Mouse (Mus musculus): ENCODE measurements around the gene Ccdc51. TPM values are rescaled to one million over a fixed set of nuclear protein-coding genes. Genes with fewer than 3 reads are reported as not detected.
"Not testable (repeated sequence)": the region's sequence is repeated elsewhere in the genome, so short reads cannot be mapped to it uniquely, and the experiment has no call there.

The Ccdc51 gene
- polyA plus RNA-seq, 1 experiment from 2014 or later, result 14.1 TPM

GRCm38 (mm10) chr9:109127076-109127475 is 44.8 kb downstream of the Ccdc51 start:
- WGBS, result 85% methylated on average over 4 of the region's 4 CpGs
- no peak for ATAC-seq (ENCODE audit: insufficient number of reproducible peaks, insufficient read depth, low FRiP score, low TSS enrichment, low read depth)
- Histone ChIP-seq H3K4me1 (no peaks in the 10 kb centered on the region; the same call in 1 of the 2 replicates), H3K4me2 (no peak overlapping the region), H3K27ac (no peak overlapping the region), H3K36me3 (no peaks in the 10 kb centered on the region), H3K9me3 (no peaks in the 10 kb centered on the region), H3K4me3 (no peak overlapping the region), H3K27me3 (no peaks in the 10 kb centered on the region), H3K9ac (no peak overlapping the region)

- WGBS, result 51% methylated on average over 3 of the region's 3 CpGs
- ATAC-seq (ENCODE audit: insufficient number of reproducible peaks, insufficient read depth, low FRiP score, low TSS enrichment, low read depth), result no peak
- Histone ChIP-seq H3K4me3 (no peak overlapping the region), H3K9ac (no peak overlapping the region), H3K36me3 (no peaks in the 10 kb centered on the region), H3K9me3 (no peaks in the 10 kb centered on the region), H3K4me2 (no peak overlapping the region), H3K27me3 (no peaks in the 10 kb centered on the region), H3K4me1 (no peaks in the 10 kb centered on the region; the same call in 1 of the 2 replicates), H3K27ac (no peak overlapping the region)
Observed at GRCm38 (mm10) chr9:109128211-109128610, 45.9 kb downstream of the Ccdc51 start.

GRCm38 (mm10) chr9:109130076-109130475 is 47.8 kb downstream of the Ccdc51 start:
- Histone ChIP-seq H3K27ac (no peak overlapping the region), H3K36me3 (no peaks in the 10 kb centered on the region), H3K9me3 (no peaks in the 10 kb centered on the region), H3K27me3 (no peaks in the 10 kb centered on the region), H3K4me1 (no peaks in the 10 kb centered on the region), H3K9ac (no peak overlapping the region), H3K4me3 (no peak overlapping the region), H3K4me2 (no peak overlapping the region)
- WGBS, result 84% methylated on average over 5 of the region's 5 CpGs
- no peak for ATAC-seq (ENCODE audit: insufficient number of reproducible peaks, insufficient read depth, low FRiP score, low TSS enrichment, low read depth)

GRCm38 (mm10) chr9:109140414-109140813 is 58.1 kb downstream of the Ccdc51 start:
- 67% methylated on average over 4 of the region's 4 CpGs for WGBS
- not testable (repeated sequence) for H3K4me2 ChIP-seq; H3K4me3 ChIP-seq; H3K27me3 ChIP-seq; H3K9ac ChIP-seq; H3K9me3 ChIP-seq; ATAC-seq (ENCODE audit: insufficient number of reproducible peaks, insufficient read depth, low FRiP score, low TSS enrichment, low read depth); H3K4me1 ChIP-seq; H3K36me3 ChIP-seq; H3K27ac ChIP-seq

Other genes with a start within 250 kb of the Ccdc51 start
- gene Slc26a6, start 229.2 kb upstream of the Ccdc51 start, polyA plus RNA-seq (2015; fragmentation: Nextera tagmentation; extraction: Ambion mirVana), result 20.4 and 22.7 TPM in 2 replicates
- gene Tmem89, start 167.9 kb upstream of the Ccdc51 start, polyA plus RNA-seq (2015; fragmentation: Nextera tagmentation; extraction: Ambion mirVana), result not detected in 2 replicates
- 422 and 457 TPM in 2 replicates for gene Uqcrc1, start 145.9 kb upstream of the Ccdc51 start, polyA plus RNA-seq (2015; fragmentation: Nextera tagmentation; extraction: Ambion mirVana)
- 24.6 and 26.0 TPM in 2 replicates for gene Col7a1, start 128.9 kb upstream of the Ccdc51 start, polyA plus RNA-seq (2015; fragmentation: Nextera tagmentation; extraction: Ambion mirVana)
- 0.30 and 0.83 TPM in 2 replicates for gene Ucn2, start 96.5 kb upstream of the Ccdc51 start, polyA plus RNA-seq (2015; fragmentation: Nextera tagmentation; extraction: Ambion mirVana)
- 17.1 and 19.0 TPM in 2 replicates for gene Pfkfb4, start 90.7 kb upstream of the Ccdc51 start, polyA plus RNA-seq (2015; fragmentation: Nextera tagmentation; extraction: Ambion mirVana)
- gene Shisa5, start 43.9 kb upstream of the Ccdc51 start, polyA plus RNA-seq (2015; fragmentation: Nextera tagmentation; extraction: Ambion mirVana), result 65.4 and 76.0 TPM in 2 replicates
- gene Trex1, start 22.8 kb upstream of the Ccdc51 start, polyA plus RNA-seq (2015; fragmentation: Nextera tagmentation; extraction: Ambion mirVana), result 13.3 and 13.7 TPM in 2 replicates
- gene Atrip, start 8.4 kb upstream of the Ccdc51 start, polyA plus RNA-seq (2015; fragmentation: Nextera tagmentation; extraction: Ambion mirVana), result 26.8 and 29.6 TPM in 2 replicates
- gene Tma7, start 94 bp downstream of the Ccdc51 start, polyA plus RNA-seq (2015; fragmentation: Nextera tagmentation; extraction: Ambion mirVana), result 686 and 706 TPM in 2 replicates
- 13.1 and 13.2 TPM in 2 replicates for gene Plxnb1, start 12.9 kb downstream of the Ccdc51 start, polyA plus RNA-seq (2015; fragmentation: Nextera tagmentation; extraction: Ambion mirVana)
- not detected in 2 replicates for gene Fbxw21, start 79.5 kb downstream of the Ccdc51 start, polyA plus RNA-seq (2015; fragmentation: Nextera tagmentation; extraction: Ambion mirVana)
- not detected in 2 replicates for gene Fbxw13, start 113.5 kb downstream of the Ccdc51 start, polyA plus RNA-seq (2015; fragmentation: Nextera tagmentation; extraction: Ambion mirVana)
- not detected in 2 replicates for gene Fbxw20, start 152.3 kb downstream of the Ccdc51 start, polyA plus RNA-seq (2015; fragmentation: Nextera tagmentation; extraction: Ambion mirVana)
- gene Fbxw14, start 205.2 kb downstream of the Ccdc51 start, polyA plus RNA-seq (2015; fragmentation: Nextera tagmentation; extraction: Ambion mirVana), result not detected in 2 replicates